Mouse (Mus musculus) CH12.LX (cell line): ENCODE measurements around the gene Clasp2.

Source experiments
- CTCF ChIP-seq, 2 experiments: IDR thresholded peaks in 1 of 2; conservative IDR thresholded peaks in 1 of 2; 2 replicates each; pipeline ENCODE4 v1.5.1; 2011 to 2012; ENCODE audit warnings: low read depth in 2 of 2, low read length in 2 of 2, improper control_type of control experiment in 1 of 2, inconsistent platforms in 1 of 2, mild to moderate bottlenecking in 1 of 2, moderate library complexity in 1 of 2
- EP300 ChIP-seq: IDR thresholded peaks from 2 replicates; pipeline ENCODE4 v1.6.1; 2011; ENCODE audit warnings: low read length, improper control_type of control experiment
- GABPA ChIP-seq: IDR thresholded peaks from 2 replicates; pipeline ENCODE4 v1.6.1; 2012; ENCODE audit warnings: low read depth, low read length, improper control_type of control experiment, inconsistent platforms; ENCODE audit not compliant: insufficient replicate concordance
- MAFK ChIP-seq: IDR thresholded peaks from 2 replicates; pipeline ENCODE4 v1.6.1; 2011; ENCODE audit warnings: low read length, improper control_type of control experiment; ENCODE audit not compliant: insufficient replicate concordance
- MEF2A ChIP-seq: IDR thresholded peaks from 2 replicates; pipeline ENCODE4 v1.6.1; 2014; ENCODE audit warnings: low read depth, mild to moderate bottlenecking, inconsistent platforms, low read length, improper control_type of control experiment, borderline replicate concordance
- TCF12 ChIP-seq: IDR thresholded peaks from 2 replicates; pipeline ENCODE4 v1.6.1; 2014; ENCODE audit warnings: low read depth, mild to moderate bottlenecking, inconsistent platforms, low read length, improper control_type of control experiment

GRCm38 (mm10) chr9:113724646-113725045 lies 16.6 kb upstream of the Clasp2 start:
- no peak for TF ChIP-seq TCF12
- TF ChIP-seq GABPA = no peak
- no peak for TF ChIP-seq MAFK
- TF ChIP-seq CTCF (conservative IDR thresholded peaks at IDR 0.05 in 1 of 2, IDR thresholded peaks at IDR 0.05 in 1 of 2; ENCODE audit: low read depth in 2 of 2, low read length in 2 of 2) = no peak
- TF ChIP-seq MEF2A = no peak
- TF ChIP-seq EP300 = no peak
